Mouse (Mus musculus): ENCODE results near the gene Kiz.

- no peak for TF ChIP-seq CTCF (IDR thresholded peaks at IDR 0.05; ENCODE audit: borderline replicate concordance, insufficient read depth, low read length)
- TF ChIP-seq POLR2A (IDR thresholded peaks at IDR 0.05; ENCODE audit: low read depth, low read length): no peak
Observed at GRCm38 (mm10) chr2:146836246-146836645, 19.4 kb upstream of the Kiz start.

Data from embryonic fibroblast, embryonic 13.5 days (primary cell).